ENCODE assay signal across 8 mouse cellular contexts in the genomic region with DNA sequence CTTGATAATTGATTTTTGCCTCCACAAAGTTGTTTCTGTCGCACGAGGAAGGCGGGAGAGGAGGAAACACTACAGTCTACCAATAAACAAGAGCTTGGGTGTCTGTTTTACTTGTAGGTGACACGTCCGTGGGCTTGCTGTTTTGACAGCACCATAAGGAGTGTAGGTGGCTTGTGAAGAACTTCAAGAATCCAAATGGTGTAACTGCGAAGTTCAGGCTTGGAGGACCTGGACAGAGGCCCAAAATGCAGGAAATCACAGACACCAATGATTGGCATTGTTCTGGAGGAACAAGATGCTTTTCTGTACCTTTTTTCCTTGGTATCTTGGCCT.
DNase-seq lines count a peak whose midpoint lies in the region; ATAC-seq and TF ChIP-seq lines count a peak whose summit lies in the region.

No protein-coding gene starts in this region.

- no peaks in the 10 kb centered on the region for H3K36me3 ChIP-seq in kidney, postnatal 0 days (ENCODE audit: insufficient read depth, low read length)
- no peaks in the 10 kb centered on the region for H3K36me3 ChIP-seq in embryonic facial prominence, embryonic 13.5 days
- H3K36me3 ChIP-seq in intestine, postnatal 0 days (ENCODE audit: control insufficient read depth, insufficient read depth): no peaks in the 10 kb centered on the region
- H3K36me3 ChIP-seq in lung, embryonic 16.5 days (ENCODE audit: control insufficient read depth, insufficient read depth, low read length): no peaks in the 10 kb centered on the region
- H3K36me3 ChIP-seq in small intestine, adult 2 months (ENCODE audit: control insufficient read depth, insufficient read depth, low read length): no peaks in the 10 kb centered on the region

- H3K27ac ChIP-seq in kidney, postnatal 0 days: peak overlapping the region; percentile 92
- peak overlapping the region; percentile 90 for H3K27ac ChIP-seq in embryonic facial prominence, embryonic 13.5 days
- 0 out of 2 replicates have a peak overlapping the region, but pooled peaks have one; percentile 4 for H3K27ac ChIP-seq in intestine, postnatal 0 days (ENCODE audit: low read depth, low read length)
- peak overlapping the region; percentile 85 for H3K27ac ChIP-seq in lung, embryonic 16.5 days (ENCODE audit: low read length)
- peak overlapping the region; percentile 74 for H3K27ac ChIP-seq in small intestine, adult 2 months (ENCODE audit: insufficient read depth, low read depth, low read length)

- DNase-seq in kidney, postnatal 0 days (ENCODE audit: low spot score): no peak
- DNase-seq in kidney, postnatal 36 days: no peak
- DNase-seq in yolk sac, embryonic 10.5 days (ENCODE audit: low spot score): no peak
- DNase-seq in adrenal gland, postnatal 4 days (ENCODE audit: low spot score in 2 of 2): no peak

- H3K27me3 ChIP-seq in kidney, postnatal 0 days (ENCODE audit: insufficient read depth, low read length): no peaks in the 10 kb centered on the region
- H3K27me3 ChIP-seq in embryonic facial prominence, embryonic 13.5 days: no peaks in the 10 kb centered on the region
- H3K27me3 ChIP-seq in intestine, postnatal 0 days (replicated peaks; ENCODE audit: control insufficient read depth, insufficient read depth, low read length): no peaks in the 10 kb centered on the region
- H3K27me3 ChIP-seq in lung, embryonic 16.5 days (ENCODE audit: control insufficient read depth, insufficient read depth, low read depth, low read length): no peaks in the 10 kb centered on the region
- no peaks in the 10 kb centered on the region for H3K27me3 ChIP-seq in small intestine, adult 2 months (ENCODE audit: control insufficient read depth, insufficient read depth, low read length)

- no peak for TF ChIP-seq CTCF in kidney, postnatal 0 days (IDR thresholded peaks at IDR 0.05; ENCODE audit: low read depth)
- no peak for TF ChIP-seq CTCF in intestine, postnatal 0 days (IDR thresholded peaks at IDR 0.05; ENCODE audit: low read depth)
- TF ChIP-seq CTCF in small intestine, adult 2 months (IDR thresholded peaks at IDR 0.05; ENCODE audit: extremely low read depth, insufficient read length, insufficient replicate concordance, low read depth, low read length): no peak

- ATAC-seq in kidney, postnatal 0 days (replicated peaks; ENCODE audit: low FRiP score, low read depth): no peak
- ATAC-seq in embryonic facial prominence, embryonic 13.5 days (ENCODE audit: insufficient number of reproducible peaks, insufficient read depth, low FRiP score, low TSS enrichment, low read depth): no peak
- peak; percentile 16; the same call in 1 of the 2 replicates for ATAC-seq in intestine, postnatal 0 days
- no peak; the same call in 1 of the 2 replicates for ATAC-seq in lung, embryonic 16.5 days (ENCODE audit: low read depth)

- H3K4me2 ChIP-seq in kidney, postnatal 0 days (ENCODE audit: low read length): peak overlapping the region; percentile 65
- H3K4me2 ChIP-seq in embryonic facial prominence, embryonic 13.5 days: peak overlapping the region; percentile 62
- peak overlapping the region; percentile 64 for H3K4me2 ChIP-seq in intestine, postnatal 0 days (replicated peaks; ENCODE audit: low read depth)
- H3K4me2 ChIP-seq in lung, embryonic 16.5 days (ENCODE audit: low read depth, low read length): peak overlapping the region; percentile 78

- H3K4me1 ChIP-seq in kidney, postnatal 0 days (replicated peaks; ENCODE audit: insufficient read depth, low read length): 0 out of 2 replicates have a peak, but pooled peaks cover 8% of the 10 kb centered on the region
- peaks cover 29% of the 10 kb centered on the region for H3K4me1 ChIP-seq in embryonic facial prominence, embryonic 13.5 days
- peaks cover 8% of the 10 kb centered on the region for H3K4me1 ChIP-seq in intestine, postnatal 0 days (replicated peaks; ENCODE audit: control insufficient read depth, insufficient read depth, low read length)
- H3K4me1 ChIP-seq in lung, embryonic 16.5 days (replicated peaks; ENCODE audit: control insufficient read depth, insufficient read depth, low read length): peaks cover 24% of the 10 kb centered on the region
- peaks cover 18% of the 10 kb centered on the region; the same call in 1 of the 2 replicates for H3K4me1 ChIP-seq in small intestine, adult 2 months (ENCODE audit: control insufficient read depth, insufficient read depth, insufficient read length, low read length)

- peak overlapping the region; percentile 73 for H3K9ac ChIP-seq in kidney, postnatal 0 days (ENCODE audit: low read depth, low read length)
- peak overlapping the region; percentile 75 for H3K9ac ChIP-seq in embryonic facial prominence, embryonic 13.5 days
- H3K9ac ChIP-seq in intestine, postnatal 0 days (ENCODE audit: low read depth, low read length): peak overlapping the region; percentile 35
- peak overlapping the region; percentile 82 for H3K9ac ChIP-seq in lung, embryonic 16.5 days (ENCODE audit: low read length)

- no peaks in the 10 kb centered on the region for H3K9me3 ChIP-seq in kidney, postnatal 0 days (replicated peaks; ENCODE audit: low read length)
- no peaks in the 10 kb centered on the region for H3K9me3 ChIP-seq in embryonic facial prominence, embryonic 13.5 days
- no peaks in the 10 kb centered on the region for H3K9me3 ChIP-seq in intestine, postnatal 0 days (ENCODE audit: control insufficient read depth)
- no peaks in the 10 kb centered on the region for H3K9me3 ChIP-seq in lung, embryonic 16.5 days (ENCODE audit: control insufficient read depth, low read length)

- 3% methylated on average over 6 of the region's 6 CpGs for WGBS in kidney, postnatal 0 days
- 6% methylated on average over 6 of the region's 6 CpGs for WGBS in embryonic facial prominence, embryonic 13.5 days
- 3% methylated on average over 6 of the region's 6 CpGs for WGBS in intestine, postnatal 0 days
- 3% methylated on average over 6 of the region's 6 CpGs for WGBS in lung, embryonic 16.5 days
- 2% methylated on average over 6 of the region's 6 CpGs for WGBS in small intestine, adult 2 months

- H3K4me3 ChIP-seq in kidney, postnatal 0 days (replicated peaks; ENCODE audit: low read depth, low read length): peak overlapping the region; percentile 71
- H3K4me3 ChIP-seq in embryonic facial prominence, embryonic 13.5 days: peak overlapping the region; percentile 56
- H3K4me3 ChIP-seq in intestine, postnatal 0 days (ENCODE audit: low read depth, low read length): peak overlapping the region; percentile 54
- H3K4me3 ChIP-seq in lung, embryonic 16.5 days (ENCODE audit: low read length): peak overlapping the region; percentile 68
- H3K4me3 ChIP-seq in small intestine, adult 2 months (ENCODE audit: low read depth, low read length): peak overlapping the region; percentile 63

- TF ChIP-seq POLR2A in small intestine, adult 2 months (IDR thresholded peaks at IDR 0.05; ENCODE audit: low read depth, low read length): no peak

Comparison
In these comparisons a context has a peak if more than half of its experiments do, and no peak if none do; other contexts are left out.
1. H3K27ac ChIP-seq: peak in every context shown above with its lines; median percentile 92 in kidney, postnatal 0 days; 90 in embryonic facial prominence, embryonic 13.5 days; 85 in lung, embryonic 16.5 days; 74 in small intestine, adult 2 months; 4 in intestine, postnatal 0 days.